Mouse (Mus musculus) forebrain, postnatal 0 days (tissue): ENCODE results near the gene Thy1. TPM values are rescaled to one million over a fixed set of nuclear protein-coding genes. Genes with fewer than 3 reads are reported as not detected.

Source experiments
- ATAC-seq: fragments of 200-750 bp; cut with Nextera tagmentation; 2 replicates; pipeline ENCODE4 v1.8.0; 2017; ENCODE audit warnings: mild to moderate bottlenecking, moderate library complexity
- DNase-seq: peaks from one replicate; pipeline ENCODE4 v3.0.0-alpha.2; 2015
- H3K27ac ChIP-seq: fragments of 300-500 bp; sonication (generic); 2 replicates; pipeline ENCODE4 v1.5.1; 2014; ENCODE audit warnings: low read depth, mild to moderate bottlenecking, antibody characterized with exemption, low read length, moderate library complexity, mixed read lengths
- H3K27me3 ChIP-seq: fragments of 300-500 bp; sonication (generic); 2 replicates; pipeline ENCODE4 v1.6.1; 2014; ENCODE audit warnings: mild to moderate bottlenecking, low read length, mixed read lengths; ENCODE audit not compliant: insufficient read depth
- H3K36me3 ChIP-seq: fragments of 300-500 bp; sonication (generic); 2 replicates; pipeline ENCODE4 v1.6.1; 2014; ENCODE audit warnings: mild to moderate bottlenecking, moderate library complexity; ENCODE audit not compliant: insufficient read depth
- H3K4me1 ChIP-seq: fragments of 300-500 bp; sonication (generic); 2 replicates; pipeline ENCODE4 v1.6.1; 2014; ENCODE audit warnings: antibody characterized with exemption; ENCODE audit not compliant: insufficient read depth
- H3K4me2 ChIP-seq: fragments of 300-500 bp; sonication (generic); 2 replicates; pipeline ENCODE4 v1.6.1; 2014; ENCODE audit warnings: low read depth, mild to moderate bottlenecking, moderate library complexity
- H3K4me3 ChIP-seq: fragments of 300-500 bp; sonication (generic); 2 replicates; pipeline ENCODE4 v1.5.1; 2014; ENCODE audit warnings: low read depth, low read length, mixed read lengths
- H3K9ac ChIP-seq: fragments of 300-500 bp; sonication (generic); 2 replicates; pipeline ENCODE4 v1.6.1; 2014; ENCODE audit warnings: mild to moderate bottlenecking
- H3K9me3 ChIP-seq: fragments of 300-500 bp; sonication (generic); 2 replicates; pipeline ENCODE4 v1.6.1; 2016; ENCODE audit warnings: low read length
- CTCF ChIP-seq: sonication (generic); IDR thresholded peaks from 2 replicates; pipeline ENCODE4 v1.5.1; 2016; ENCODE audit warnings: antibody characterized with exemption, control low read depth, low read depth
- WGBS: fragments of 180-500 bp; shearing (Covaris S2); extraction: QIAGEN DNeasy Blood & Tissue Kit; methylation state at CpG from one replicate; pipeline ENCODE4 v1.1.7; 2014; 5-methylcytosine and 5-hydroxymethylcytosine counted together
- polyA plus RNA-seq: library from polyadenylated mRNA; unstranded; fragments of >200 nt; fragmentation: Nextera tagmentation; extraction: Ambion mirVana; gene quantifications from 2 replicates; pipeline ENCODE4 v1.2.1, GENCODE M21; 2015
- total RNA-seq: library from RNA; depleted of rRNA; stranded (reverse); fragments of >200 nt; gene quantifications from 2 replicates; pipeline ENCODE4 v1.2.3, GENCODE M21; 2014; rRNA removed

The Thy1 gene
- total and polyA plus RNA-seq, 2 experiments from 2014 or later = 23.2 to 31.6 TPM

DNA sequence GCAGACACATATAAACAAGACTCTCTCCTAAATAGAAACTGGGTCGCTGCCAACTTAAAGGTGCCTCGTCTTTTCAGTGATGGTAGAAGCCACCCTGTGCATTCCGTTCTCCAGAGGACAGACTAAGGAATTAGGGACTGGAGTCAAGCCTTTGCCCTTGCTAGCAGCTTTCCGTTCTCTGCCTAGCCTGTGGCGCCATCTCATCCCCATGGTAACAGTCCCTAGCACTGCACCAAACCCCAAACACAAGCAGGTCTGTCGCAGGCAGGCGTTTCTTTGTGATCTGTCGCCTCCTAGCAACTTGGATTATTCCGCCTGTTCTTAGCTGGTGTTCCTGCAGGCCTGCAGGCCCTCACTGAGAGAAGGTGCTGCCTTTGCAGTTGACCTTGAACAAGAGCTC, 53.4 kb downstream of the Thy1 start:
- Histone ChIP-seq H3K9ac (peak overlapping the region; percentile 11; the same call in 1 of the 2 replicates), H3K9me3 (no peaks in the 10 kb centered on the region), H3K36me3 (0 out of 2 replicates have a peak, but pooled peaks cover 9% of the 10 kb centered on the region), H3K4me2 (no peak overlapping the region), H3K4me1 (no peaks in the 10 kb centered on the region), H3K27ac (peak overlapping the region; percentile 47), H3K27me3 (no peaks in the 10 kb centered on the region), H3K4me3 (no peak overlapping the region)
- peak; percentile 28; the same call in 1 of the 2 replicates for TF ChIP-seq CTCF
- WGBS = 10% methylated on average over 9 of the region's 9 CpGs
- ATAC-seq = peak; percentile 87
- peak; percentile 79 for DNase-seq

Other genes with a start within 250 kb of the Thy1 start
- 10.5 and 16.6 TPM in 2 replicates for gene Usp2, start 23.6 kb downstream of the Thy1 start, total RNA-seq
- 14.9 and 20.2 TPM in 2 replicates for gene Usp2, start 23.6 kb downstream of the Thy1 start, polyA plus RNA-seq
- 0.67 and 1.2 TPM in 2 replicates for gene Mfrp, start 58.3 kb downstream of the Thy1 start, total RNA-seq
- gene Mfrp, start 58.3 kb downstream of the Thy1 start, polyA plus RNA-seq = 0.08 and 0.13 TPM in 2 replicates
- gene C1qtnf5, start 63.9 kb downstream of the Thy1 start, total RNA-seq = 17.3 and 18.4 TPM in 2 replicates
- gene C1qtnf5, start 63.9 kb downstream of the Thy1 start, polyA plus RNA-seq = 8.7 and 9.3 TPM in 2 replicates
- 0.81 TPM in 1 of 2 replicates, not detected in the other for gene Gm49380, start 70.1 kb downstream of the Thy1 start, total RNA-seq
- 0.11 TPM in 1 of 2 replicates, not detected in the other for gene Gm49380, start 70.1 kb downstream of the Thy1 start, polyA plus RNA-seq
- 11.0 and 16.0 TPM in 2 replicates for gene Rnf26, start 70.1 kb downstream of the Thy1 start, total RNA-seq
- gene Rnf26, start 70.1 kb downstream of the Thy1 start, polyA plus RNA-seq = 36.8 and 38.8 TPM in 2 replicates
- gene Mcam, start 91.1 kb downstream of the Thy1 start, total RNA-seq = 12.2 and 21.1 TPM in 2 replicates
- 5.0 and 6.0 TPM in 2 replicates for gene Mcam, start 91.1 kb downstream of the Thy1 start, polyA plus RNA-seq
- gene Cbl, start 190.7 kb downstream of the Thy1 start, total RNA-seq = 16.0 and 24.4 TPM in 2 replicates
- 6.8 and 14.4 TPM in 2 replicates for gene Cbl, start 190.7 kb downstream of the Thy1 start, polyA plus RNA-seq
- 3.5 and 7.8 TPM in 2 replicates for gene Ccdc153, start 197.3 kb downstream of the Thy1 start, total RNA-seq
- 5.0 and 7.0 TPM in 2 replicates for gene Ccdc153, start 197.3 kb downstream of the Thy1 start, polyA plus RNA-seq
- gene Pdzd3, start 208.1 kb downstream of the Thy1 start, total RNA-seq = 0.33 and 1.0 TPM in 2 replicates
- 0.43 and 1.0 TPM in 2 replicates for gene Pdzd3, start 208.1 kb downstream of the Thy1 start, polyA plus RNA-seq
- gene Nlrx1, start 225.2 kb downstream of the Thy1 start, total RNA-seq = 5.8 and 5.9 TPM in 2 replicates
- gene Nlrx1, start 225.2 kb downstream of the Thy1 start, polyA plus RNA-seq = 5.7 and 7.1 TPM in 2 replicates
- 30.6 and 45.2 TPM in 2 replicates for gene Abcg4, start 245.2 kb downstream of the Thy1 start, total RNA-seq
- gene Abcg4, start 245.2 kb downstream of the Thy1 start, polyA plus RNA-seq = 15.2 and 20.4 TPM in 2 replicates